Mouse (Mus musculus): Measurements from ENCODE around the gene Gfod2. TPM values are rescaled to one million over a fixed set of nuclear protein-coding genes. Genes with fewer than 3 reads are reported as not detected.

Gfod2 gene
- total and polyA plus RNA-seq, 2 experiments, result 3.4 to 6.3 TPM

DNA sequence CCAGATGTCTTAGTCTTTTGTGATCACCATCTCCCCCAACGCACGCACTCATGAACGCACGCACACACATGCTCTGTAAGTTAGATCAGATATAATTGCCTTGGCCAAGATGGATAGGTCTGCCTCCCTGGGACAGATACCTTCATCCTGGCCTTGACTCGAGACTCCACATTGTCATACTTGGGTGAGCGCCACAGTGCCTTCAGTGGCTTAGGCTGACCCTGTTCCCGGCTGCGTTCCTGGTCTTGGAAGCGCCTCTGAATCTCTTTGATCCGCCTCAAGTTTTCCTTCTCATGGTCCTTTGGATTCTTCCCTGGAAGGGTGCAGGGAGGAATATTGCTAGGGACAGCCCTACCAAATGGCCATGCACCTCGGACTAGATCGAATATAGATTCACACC, 52.0 kb downstream of the Gfod2 start:
- no peak for TF ChIP-seq CTCF (IDR thresholded peaks at IDR 0.05; ENCODE audit: low read depth, low read length)
- TF ChIP-seq POLR2A (IDR thresholded peaks at IDR 0.05; ENCODE audit: extremely low read depth, insufficient read depth, low read length), result no peak
- peaks cover 7% of the 10 kb centered on the region for H3K4me1 ChIP-seq (ENCODE audit: control insufficient read depth, insufficient read depth, low read length)
- H3K27ac ChIP-seq (replicated peaks; ENCODE audit: insufficient read depth, low read depth, low read length), result no peak overlapping the region
- H3K79me2 ChIP-seq (ENCODE audit: control insufficient read depth, insufficient read depth, low read length), result no peaks in the 10 kb centered on the region
- no peaks in the 10 kb centered on the region for H3K36me3 ChIP-seq (ENCODE audit: control insufficient read depth, insufficient read depth, low read length)
- 93% methylated on average over 12 of the region's 12 CpGs for WGBS
- H3K4me3 ChIP-seq (ENCODE audit: insufficient read depth, low read depth, low read length), result no peak overlapping the region
- no peaks in the 10 kb centered on the region for H3K27me3 ChIP-seq (ENCODE audit: control insufficient read depth, insufficient read depth, low read length)
- no peak for DNase-seq (ENCODE audit: extremely low read depth, low read depth, low spot score)
- H3K9ac ChIP-seq (ENCODE audit: low read depth, low read length), result no peak overlapping the region

DNA sequence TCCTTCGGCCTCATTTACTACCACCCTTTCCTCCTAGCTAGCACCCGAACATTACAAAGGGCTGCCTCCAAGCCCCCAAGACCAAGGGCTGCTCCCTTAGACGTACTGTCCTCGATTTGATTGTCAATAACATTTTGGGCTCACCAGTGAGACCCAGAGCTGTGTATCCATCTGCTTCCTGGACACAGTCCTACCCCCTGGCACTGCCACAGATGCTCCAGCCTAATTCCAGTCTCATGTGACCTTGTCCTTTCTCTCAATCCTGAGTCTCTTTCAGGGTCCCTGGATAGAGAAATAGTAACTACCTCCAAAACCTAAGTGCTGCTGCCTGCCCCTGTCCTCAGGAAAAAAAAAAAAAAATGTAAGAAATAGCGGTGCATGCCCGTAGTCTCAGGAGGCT, 53.5 kb downstream of the Gfod2 start:
- DNase-seq (ENCODE audit: extremely low read depth, low read depth, low spot score), result no peak
- no peak overlapping the region for H3K27ac ChIP-seq (replicated peaks; ENCODE audit: insufficient read depth, low read depth, low read length)
- WGBS, result 92% methylated on average over 6 of the region's 6 CpGs
- H3K36me3 ChIP-seq (ENCODE audit: control insufficient read depth, insufficient read depth, low read length), result no peaks in the 10 kb centered on the region
- TF ChIP-seq CTCF (IDR thresholded peaks at IDR 0.05; ENCODE audit: low read depth, low read length) (no peak), POLR2A (IDR thresholded peaks at IDR 0.05; ENCODE audit: extremely low read depth, insufficient read depth, low read length) (no peak)
- H3K9ac ChIP-seq (ENCODE audit: low read depth, low read length), result no peak overlapping the region
- H3K27me3 ChIP-seq (ENCODE audit: control insufficient read depth, insufficient read depth, low read length), result no peaks in the 10 kb centered on the region
- H3K79me2 ChIP-seq (ENCODE audit: control insufficient read depth, insufficient read depth, low read length), result no peaks in the 10 kb centered on the region
- H3K4me1 ChIP-seq (ENCODE audit: control insufficient read depth, insufficient read depth, low read length), result peaks cover 7% of the 10 kb centered on the region
- H3K4me3 ChIP-seq (ENCODE audit: insufficient read depth, low read depth, low read length), result no peak overlapping the region

DNA sequence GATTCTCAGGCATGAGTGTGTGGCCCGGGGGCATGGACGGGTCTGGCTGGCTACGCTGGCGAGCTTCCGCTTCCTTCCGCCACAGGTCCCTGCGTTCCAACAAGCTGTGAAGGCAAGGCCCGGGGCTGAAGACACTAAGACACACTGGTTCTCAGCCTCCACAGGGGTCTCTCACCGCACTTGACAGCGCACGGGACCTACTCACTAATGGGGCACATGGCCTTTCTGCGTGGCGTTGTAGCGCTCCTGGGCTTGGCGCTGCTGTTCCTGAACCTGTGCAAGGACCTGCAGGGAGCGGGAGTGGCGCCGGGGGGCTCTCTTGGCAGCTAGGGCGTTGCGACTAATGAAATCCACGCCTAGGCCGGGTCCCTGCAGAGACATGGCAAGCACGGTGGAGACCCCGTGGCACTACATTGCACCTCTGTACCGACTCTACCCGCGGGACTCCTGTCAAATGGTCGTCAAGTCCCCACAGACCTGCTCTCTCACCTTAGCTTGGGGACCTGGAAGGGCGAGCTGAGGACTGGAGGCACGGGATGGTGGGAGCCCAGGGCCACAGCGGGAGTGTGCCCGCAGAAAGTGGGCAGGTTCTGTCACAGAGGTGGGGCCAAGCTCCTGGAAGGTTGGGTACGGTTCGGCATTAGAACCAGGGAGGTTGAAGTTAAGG, 54.2 kb downstream of the Gfod2 start:
- WGBS, result 97% methylated on average over 34 of the region's 34 CpGs

DNA sequence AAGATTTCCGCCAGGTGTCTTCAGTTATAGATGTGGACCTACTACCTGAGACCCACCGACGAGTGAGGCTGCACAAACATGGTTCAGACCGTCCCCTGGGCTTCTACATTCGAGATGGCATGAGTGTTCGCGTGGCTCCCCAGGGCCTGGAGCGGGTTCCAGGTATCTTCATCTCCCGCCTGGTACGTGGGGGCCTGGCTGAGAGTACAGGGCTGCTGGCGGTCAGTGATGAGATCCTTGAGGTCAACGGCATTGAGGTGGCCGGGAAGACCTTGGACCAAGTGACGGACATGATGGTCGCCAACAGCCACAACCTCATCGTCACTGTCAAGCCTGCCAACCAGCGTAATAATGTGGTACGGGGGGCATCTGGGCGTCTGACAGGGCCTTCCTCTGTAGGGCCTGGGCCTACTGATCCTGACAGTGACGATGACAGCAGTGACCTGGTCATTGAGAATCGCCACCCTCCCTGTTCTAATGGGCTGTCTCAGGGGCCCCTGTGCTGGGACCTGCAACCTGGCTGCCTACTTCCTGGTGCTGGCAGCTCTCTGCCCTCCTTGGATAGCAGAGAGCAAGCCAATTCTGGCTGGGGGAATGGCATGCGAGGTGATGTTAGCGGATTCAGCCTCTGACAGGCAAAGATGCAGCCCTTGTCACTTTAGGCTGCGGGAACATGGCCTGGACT, 55.6 kb downstream of the Gfod2 start:
- H3K4me3 ChIP-seq (ENCODE audit: insufficient read depth, low read depth, low read length), result no peak overlapping the region
- WGBS, result 94% methylated on average over 24 of the region's 24 CpGs
- H3K4me1 ChIP-seq (ENCODE audit: control insufficient read depth, insufficient read depth, low read length), result peaks cover 7% of the 10 kb centered on the region
- TF ChIP-seq POLR2A (IDR thresholded peaks at IDR 0.05; ENCODE audit: extremely low read depth, insufficient read depth, low read length), result no peak
- TF ChIP-seq CTCF (IDR thresholded peaks at IDR 0.05; ENCODE audit: low read depth, low read length), result no peak
- H3K36me3 ChIP-seq (ENCODE audit: control insufficient read depth, insufficient read depth, low read length), result no peaks in the 10 kb centered on the region
- DNase-seq (ENCODE audit: extremely low read depth, low read depth, low spot score), result no peak
- H3K27ac ChIP-seq (replicated peaks; ENCODE audit: insufficient read depth, low read depth, low read length), result no peak overlapping the region
- no peaks in the 10 kb centered on the region for H3K79me2 ChIP-seq (ENCODE audit: control insufficient read depth, insufficient read depth, low read length)
- no peaks in the 10 kb centered on the region for H3K27me3 ChIP-seq (ENCODE audit: control insufficient read depth, insufficient read depth, low read length)
- H3K9ac ChIP-seq (ENCODE audit: low read depth, low read length), result no peak overlapping the region

More for the DNA sequence above, 54.2 kb downstream of the Gfod2 start:
- Histone ChIP-seq H3K4me1 (ENCODE audit: control insufficient read depth, insufficient read depth, low read length) (peaks cover 7% of the 10 kb centered on the region), H3K27ac (replicated peaks; ENCODE audit: insufficient read depth, low read depth, low read length) (no peak overlapping the region), H3K9ac (ENCODE audit: low read depth, low read length) (no peak overlapping the region), H3K79me2 (ENCODE audit: control insufficient read depth, insufficient read depth, low read length) (no peaks in the 10 kb centered on the region), H3K36me3 (ENCODE audit: control insufficient read depth, insufficient read depth, low read length) (no peaks in the 10 kb centered on the region), H3K4me3 (ENCODE audit: insufficient read depth, low read depth, low read length) (no peak overlapping the region), H3K27me3 (ENCODE audit: control insufficient read depth, insufficient read depth, low read length) (no peaks in the 10 kb centered on the region)
- DNase-seq (ENCODE audit: extremely low read depth, low read depth, low spot score), result no peak
- no peak for TF ChIP-seq CTCF (IDR thresholded peaks at IDR 0.05; ENCODE audit: low read depth, low read length)
- TF ChIP-seq POLR2A (IDR thresholded peaks at IDR 0.05; ENCODE audit: extremely low read depth, insufficient read depth, low read length), result no peak

DNA sequence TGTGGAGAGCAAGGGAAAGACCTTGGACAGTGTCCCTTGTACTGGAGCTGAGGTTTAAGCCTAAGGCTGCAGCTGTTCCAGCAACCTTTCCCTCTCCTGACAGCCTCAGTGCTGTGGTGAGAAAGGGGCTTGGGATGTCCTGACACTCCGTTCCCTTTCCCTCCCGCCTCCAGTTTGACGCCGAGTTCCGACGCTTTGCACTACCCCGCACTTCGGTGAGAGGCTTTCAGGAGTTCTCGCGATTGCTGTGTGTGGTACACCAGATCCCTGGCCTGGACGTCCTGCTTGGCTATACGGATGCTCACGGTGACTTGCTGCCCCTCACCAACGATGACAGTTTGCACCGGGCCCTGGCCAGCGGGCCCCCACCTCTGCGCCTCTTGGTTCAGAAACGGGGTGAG, 56.5 kb downstream of the Gfod2 start:
- Histone ChIP-seq H3K36me3 (ENCODE audit: control insufficient read depth, insufficient read depth, low read length) (no peaks in the 10 kb centered on the region), H3K4me3 (ENCODE audit: insufficient read depth, low read depth, low read length) (0 out of 2 replicates have a peak overlapping the region, but pooled peaks have one; percentile 75), H3K27me3 (ENCODE audit: control insufficient read depth, insufficient read depth, low read length) (no peaks in the 10 kb centered on the region), H3K27ac (replicated peaks; ENCODE audit: insufficient read depth, low read depth, low read length) (no peak overlapping the region), H3K79me2 (ENCODE audit: control insufficient read depth, insufficient read depth, low read length) (no peaks in the 10 kb centered on the region), H3K4me1 (ENCODE audit: control insufficient read depth, insufficient read depth, low read length) (peaks cover 5% of the 10 kb centered on the region), H3K9ac (ENCODE audit: low read depth, low read length) (0 out of 2 replicates have a peak overlapping the region, but pooled peaks have one; percentile 24)
- no peak for TF ChIP-seq POLR2A (IDR thresholded peaks at IDR 0.05; ENCODE audit: extremely low read depth, insufficient read depth, low read length)
- TF ChIP-seq CTCF (IDR thresholded peaks at IDR 0.05; ENCODE audit: low read depth, low read length), result no peak
- no peak for DNase-seq (ENCODE audit: extremely low read depth, low read depth, low spot score)
- WGBS, result 80% methylated on average over 18 of the region's 18 CpGs
